Mouse (Mus musculus) stomach, postnatal 0 days (tissue): ENCODE results near the gene Clic6.

ENCODE experiments used
- CTCF ChIP-seq: IDR thresholded peaks from 2 replicates; pipeline ENCODE4 v1.5.1; 2016; ENCODE audit warnings: antibody characterized with exemption, low read depth, mild to moderate bottlenecking, moderate library complexity
- EP300 ChIP-seq: optimal IDR thresholded peaks from 2 replicates; pipeline ENCODE3; 2016; ENCODE audit warnings: antibody characterized with exemption

GRCm38 (mm10) chr16:92468459-92468858 lies 17.1 kb upstream of the Clic6 start:
- TF ChIP-seq CTCF (no peak), EP300 (no peak)
